Comparison of ENCODE assay signal across 15 mouse cellular contexts in genomic region chr4:133898151-133898550, GRCm38 (mm10). TPM values are rescaled to one million over a fixed set of nuclear protein-coding genes. Genes with fewer than 3 reads are reported as not detected.
DNase-seq lines count a peak whose midpoint lies in the region; ATAC-seq and TF ChIP-seq lines count a peak whose summit lies in the region.
"Had no signal": no experiment of that assay in that cellular context is flagged by ENCODE, and none has a peak within 500 bp of the region (broad histone marks: within the 10 kb centered on the region; RNA-seq: fewer than 3 reads in every experiment).

No protein-coding gene starts in this region.

- no peaks in the 10 kb centered on the region for H3K4me1 ChIP-seq in forebrain, postnatal 0 days (ENCODE audit: insufficient read depth)
- H3K4me1 ChIP-seq in forebrain, embryonic 10.5 days: peaks cover 7% of the 10 kb centered on the region
- 0 out of 2 replicates have a peak, but pooled peaks cover 3% of the 10 kb centered on the region for H3K4me1 ChIP-seq in stomach, postnatal 0 days (replicated peaks; ENCODE audit: control insufficient read depth, insufficient read depth)
- H3K4me1 ChIP-seq: midbrain, embryonic 15.5 days; neural tube, embryonic 13.5 days had no signal

- no peak overlapping the region for H3K9ac ChIP-seq in forebrain, postnatal 0 days
- no peak overlapping the region for H3K9ac ChIP-seq in stomach, postnatal 0 days (ENCODE audit: low read length)
- H3K9ac ChIP-seq: limb, embryonic 12.5 days; midbrain, embryonic 15.5 days; neural tube, embryonic 13.5 days had no signal

- no peaks in the 10 kb centered on the region for H3K36me3 ChIP-seq in forebrain, postnatal 0 days (ENCODE audit: insufficient read depth)
- H3K36me3 ChIP-seq in forebrain, embryonic 10.5 days (replicated peaks): no peaks in the 10 kb centered on the region
- no peaks in the 10 kb centered on the region for H3K36me3 ChIP-seq in stomach, postnatal 0 days (ENCODE audit: control insufficient read depth, insufficient read depth, low read length)
- H3K36me3 ChIP-seq: limb, embryonic 12.5 days; midbrain, embryonic 15.5 days; neural tube, embryonic 13.5 days had no signal

- TF ChIP-seq EP300 in stomach, postnatal 0 days (optimal IDR thresholded peaks at IDR 0.05): no peak

- intact Hi-C loops in left cerebral cortex, postnatal 14 days (cut with DNase I): no loop called here

- DNase-seq in forebrain, postnatal 0 days: peak; percentile 17
- no peak for DNase-seq in forebrain, embryonic 10.5 days (ENCODE audit: extremely low spot score, low spot score)
- DNase-seq in urinary bladder, postnatal 14 days (ENCODE audit: low spot score): peak; percentile 14
- no peak for DNase-seq in urinary bladder, adult 18-20 months (ENCODE audit: low spot score in 2 of 2)
- DNase-seq in cerebellum, postnatal 25 days: peak; percentile 57 to 69
- peak; percentile 60 for DNase-seq in stomach, postnatal 0 days (ENCODE audit: low spot score)
- no peak for DNase-seq in left cerebral cortex, postnatal 14 days (ENCODE audit: low spot score in 2 of 2)
- DNase-seq in layer of hippocampus, adult 2 months (ENCODE audit: low spot score in 2 of 2): no peak
- DNase-seq: retina, postnatal 1 day; thymus, adult 2 months had no signal

- 25% methylated on average over 6 of the region's 6 CpGs for WGBS in forebrain, postnatal 0 days
- 33% methylated on average over 6 of the region's 6 CpGs for WGBS in forebrain, embryonic 10.5 days
- 16% methylated on average over 6 of the region's 6 CpGs for WGBS in stomach, postnatal 0 days

- H3K4me2 ChIP-seq in forebrain, postnatal 0 days (ENCODE audit: low read depth): no peak overlapping the region
- H3K4me2 ChIP-seq in stomach, postnatal 0 days (replicated peaks; ENCODE audit: low read depth): no peak overlapping the region; the same call in 1 of the 2 replicates
- H3K4me2 ChIP-seq: limb, embryonic 12.5 days; midbrain, embryonic 15.5 days; neural tube, embryonic 13.5 days had no signal

- no peaks in the 10 kb centered on the region for H3K27me3 ChIP-seq in forebrain, postnatal 0 days (ENCODE audit: insufficient read depth, low read length)
- no peaks in the 10 kb centered on the region for H3K27me3 ChIP-seq in forebrain, embryonic 10.5 days (ENCODE audit: poor library complexity, severe bottlenecking)
- no peaks in the 10 kb centered on the region for H3K27me3 ChIP-seq in stomach, postnatal 0 days (ENCODE audit: control insufficient read depth, insufficient read depth, low read length)
- H3K27me3 ChIP-seq: midbrain, embryonic 15.5 days; neural tube, embryonic 13.5 days had no signal

- no peaks in the 10 kb centered on the region for H3K9me3 ChIP-seq in forebrain, postnatal 0 days (ENCODE audit: low read length)
- H3K9me3 ChIP-seq in forebrain, embryonic 10.5 days: no peaks in the 10 kb centered on the region
- H3K9me3 ChIP-seq in stomach, postnatal 0 days (ENCODE audit: control insufficient read depth, low read length): no peaks in the 10 kb centered on the region
- H3K9me3 ChIP-seq: limb, embryonic 12.5 days; midbrain, embryonic 15.5 days; neural tube, embryonic 13.5 days had no signal

- no peak overlapping the region for H3K27ac ChIP-seq in forebrain, postnatal 0 days (ENCODE audit: low read depth, low read length)
- no peak overlapping the region for H3K27ac ChIP-seq in forebrain, embryonic 10.5 days
- peak overlapping the region; percentile 88 for H3K27ac ChIP-seq in stomach, postnatal 0 days (replicated peaks)
- H3K27ac ChIP-seq in layer of hippocampus, adult 2 months: no peak overlapping the region
- H3K27ac ChIP-seq: kidney, postnatal 0 days; limb, embryonic 12.5 days; midbrain, embryonic 15.5 days; neural tube, embryonic 13.5 days had no signal

- no peak for ATAC-seq in forebrain, postnatal 0 days
- peak; percentile 53 for ATAC-seq in stomach, postnatal 0 days (ENCODE audit: low FRiP score, low TSS enrichment)
- ATAC-seq: midbrain, embryonic 15.5 days had no signal

- no peak overlapping the region for H3K4me3 ChIP-seq in forebrain, postnatal 0 days (ENCODE audit: low read depth, low read length)
- H3K4me3 ChIP-seq in forebrain, embryonic 10.5 days: no peak overlapping the region
- no peak overlapping the region for H3K4me3 ChIP-seq in stomach, postnatal 0 days (ENCODE audit: low read depth, low read length)
- H3K4me3 ChIP-seq in layer of hippocampus, adult 2 months: no peak overlapping the region
- H3K4me3 ChIP-seq: erythroblast, embryonic 14.5 days; limb, embryonic 12.5 days; midbrain, embryonic 15.5 days; neural tube, embryonic 13.5 days had no signal

- TF ChIP-seq CTCF in forebrain, postnatal 0 days (IDR thresholded peaks at IDR 0.05; ENCODE audit: low read depth): no peak
- TF ChIP-seq CTCF in stomach, postnatal 0 days (IDR thresholded peaks at IDR 0.05; ENCODE audit: low read depth): no peak
- TF ChIP-seq CTCF in layer of hippocampus, adult 2 months (conservative IDR thresholded peaks at IDR 0.05): no peak

RNA-seq across cellular contexts. Expression of gene Rps6ka1, which starts 10.6 kb away (rescaled TPM):
- total RNA-seq in forebrain, postnatal 0 days (2014; rRNA removed): 21.2 and 21.4 TPM in 2 replicates
- polyA plus RNA-seq in forebrain, postnatal 0 days (2015; fragmentation: Nextera tagmentation; extraction: Ambion mirVana): 14.3 and 19.4 TPM in 2 replicates
- 42.7 and 44.1 TPM in 2 replicates for polyA plus RNA-seq in forebrain, embryonic 10.5 days (2016; fragmentation: Nextera tagmentation; extraction: Ambion mirVana)
- polyA plus RNA-seq in stomach, postnatal 0 days (2015; fragmentation: Nextera tagmentation; extraction: Ambion mirVana): 45.5 and 46.0 TPM in 2 replicates
- total RNA-seq in left cerebral cortex, postnatal 14 days (2021): 10 to 100 TPM; 12.7 TPM
- total RNA-seq in layer of hippocampus, adult 2 months (2021): 10 to 100 TPM in 1 of 2 experiments, 1 to 10 TPM in 1; 8.6 to 11.9 TPM

Comparison
In these comparisons a context has a peak if more than half of its experiments do, and no peak if none do; other contexts are left out.
1. DNase-seq: peak in forebrain, postnatal 0 days (single experiment), urinary bladder, postnatal 14 days (single experiment), cerebellum, postnatal 25 days (2 of 2) and stomach, postnatal 0 days (single experiment); none in forebrain, embryonic 10.5 days (single experiment), urinary bladder, adult 18-20 months (0 of 2), left cerebral cortex, postnatal 14 days (0 of 2) and layer of hippocampus, adult 2 months (0 of 2).